Mouse (Mus musculus) brain, embryonic 18.5 days (tissue): Measurements from ENCODE around the gene Rab15.
"Not testable (repeated sequence)": the region's sequence is repeated elsewhere in the genome, so short reads cannot be mapped to it uniquely, and the experiment has no call there.

ENCODE experiments used
- DNase-seq: peaks from one replicate; pipeline ENCODE4 v3.0.0-alpha.2; 2012; ENCODE audit warnings: low read depth, low spot score

Gene Rab15

DNA sequence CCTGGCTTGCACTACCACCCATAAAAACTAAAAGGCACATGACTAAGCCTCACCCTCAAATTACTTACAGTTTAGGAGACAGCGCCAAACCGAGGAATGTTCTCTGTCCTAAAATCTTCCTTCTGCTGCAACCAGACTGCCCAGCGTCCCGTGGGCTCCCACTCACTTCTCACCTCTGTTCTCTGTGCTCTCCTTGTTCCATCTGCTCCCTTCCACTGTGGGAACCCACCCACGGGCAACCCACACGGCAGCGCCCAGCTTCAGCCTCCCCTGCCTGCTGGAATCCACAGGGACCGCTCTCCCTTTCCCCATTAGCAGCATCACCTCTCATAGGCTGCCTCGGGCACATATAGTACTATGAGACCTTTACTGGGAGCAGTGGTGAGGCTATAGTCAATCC, 3.8 kb downstream of the Rab15 start:
- no peak for DNase-seq

DNA sequence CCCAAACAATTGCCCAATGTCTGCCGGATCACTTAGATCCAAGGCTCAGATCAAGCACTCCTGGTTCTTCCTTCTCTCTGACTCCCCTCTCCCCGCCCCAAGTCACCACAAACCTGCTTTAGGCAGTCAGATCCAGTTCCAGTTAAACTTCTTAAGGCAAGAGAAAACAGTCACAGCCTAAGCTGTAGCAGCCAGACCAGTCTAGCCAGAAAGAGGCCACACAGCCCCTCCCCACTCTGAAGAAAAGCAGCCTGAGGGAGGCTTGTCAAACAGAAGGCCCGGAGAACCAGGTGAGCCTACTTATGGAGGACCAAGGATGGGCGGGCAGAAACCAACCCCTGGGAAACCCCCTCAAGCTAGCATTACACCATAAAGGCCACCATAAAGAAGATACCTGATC, 4.6 kb downstream of the Rab15 start:
- no peak for DNase-seq

DNA sequence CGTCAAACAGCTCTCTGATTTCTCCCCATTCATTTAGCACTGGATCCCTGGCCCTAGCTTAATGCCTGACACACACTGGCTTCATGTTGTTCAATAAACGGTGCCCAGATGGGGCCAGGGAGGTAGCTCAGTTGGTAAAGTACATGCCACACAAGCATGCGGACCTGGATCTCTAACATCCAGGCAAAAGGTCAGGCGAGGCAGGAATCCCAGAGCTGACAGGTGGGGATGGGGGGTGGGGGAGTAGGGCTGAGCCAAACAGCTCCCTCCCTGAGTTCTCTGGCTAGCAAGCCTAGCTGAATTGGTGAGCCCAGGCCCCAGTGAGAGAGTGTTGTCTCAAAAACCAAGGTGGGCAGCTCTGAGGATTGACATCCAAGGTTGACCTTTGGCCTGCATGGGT, 5.5 kb downstream of the Rab15 start:
- DNase-seq, result no peak

DNA sequence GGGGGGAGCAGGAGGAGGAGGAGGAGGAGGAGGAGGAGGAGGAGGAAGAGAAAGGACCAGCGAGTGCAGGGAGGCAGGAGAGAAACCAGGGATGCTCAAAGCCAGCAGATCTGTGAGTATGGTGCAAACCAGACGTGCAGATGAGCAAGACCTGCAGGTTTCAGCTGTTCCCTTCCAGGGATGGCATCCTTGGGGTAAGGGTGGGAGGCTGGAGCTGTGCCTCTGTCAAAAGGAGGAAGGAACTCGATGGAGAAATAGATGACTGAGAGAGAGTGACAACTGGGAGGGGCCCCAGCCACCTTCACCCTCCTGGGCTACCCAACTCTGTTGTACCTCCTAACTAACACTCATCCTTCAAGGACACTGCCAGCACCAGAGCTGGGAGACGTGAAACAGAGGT, 6.0 kb downstream of the Rab15 start:
- DNase-seq, result no peak

DNA sequence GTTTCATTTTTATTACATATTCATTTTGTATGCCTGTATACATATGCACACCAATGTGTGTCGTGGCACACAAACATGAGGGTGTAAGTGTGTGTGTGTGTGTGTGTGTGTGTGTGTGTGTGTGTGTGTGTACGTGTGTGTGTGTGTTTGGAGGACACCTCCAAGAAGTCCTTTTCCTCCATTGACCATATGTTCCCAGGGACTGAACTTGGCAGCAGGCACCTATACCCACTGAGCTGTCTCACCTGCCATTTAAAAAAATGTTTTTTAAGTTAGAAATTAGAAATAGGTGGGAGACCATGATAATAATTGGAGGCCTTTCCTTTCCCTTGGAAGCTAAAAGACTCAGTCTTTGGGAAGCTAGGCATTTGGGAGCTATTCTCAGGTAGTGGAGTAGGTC, 8.6 kb downstream of the Rab15 start:
- DNase-seq, result no peak

DNA sequence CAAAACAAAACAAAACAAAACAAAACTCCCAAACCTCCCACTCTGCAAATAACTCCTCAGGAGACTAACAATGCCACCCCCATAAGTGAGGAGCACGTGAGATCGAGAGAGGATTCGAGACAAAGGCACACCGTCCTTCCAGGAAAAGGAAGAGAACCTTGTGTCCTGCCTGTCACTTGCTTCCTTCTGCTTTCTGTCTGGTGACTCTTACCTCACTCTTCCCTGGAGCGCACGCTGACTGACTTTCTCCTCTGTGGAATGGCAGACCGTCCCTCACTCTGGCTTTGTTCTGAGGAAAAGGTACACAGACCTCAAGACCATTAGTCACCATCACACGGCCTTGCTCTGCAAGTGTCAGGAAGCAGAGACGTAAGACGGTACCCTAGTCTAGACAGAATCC, 9.2 kb downstream of the Rab15 start:
- no peak for DNase-seq

DNA sequence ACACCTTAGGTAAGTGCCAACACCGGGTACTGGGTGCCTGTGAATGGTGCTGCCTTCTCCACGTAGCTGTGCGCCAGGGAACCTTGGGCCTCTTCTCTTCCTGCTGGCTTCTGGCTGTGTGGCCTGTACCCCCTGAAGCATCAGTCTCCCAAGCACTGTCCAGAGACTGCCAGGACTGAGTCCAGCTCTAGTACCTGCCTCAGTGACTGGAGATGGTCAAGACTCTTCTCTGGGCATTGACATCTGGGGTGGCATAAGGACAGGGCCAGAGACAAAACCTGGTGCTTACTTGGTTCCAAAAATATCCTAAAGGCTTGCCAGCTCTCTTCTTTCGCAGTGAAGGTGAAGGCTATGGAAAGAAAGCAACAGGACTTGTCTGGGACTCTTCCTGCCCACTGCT, 11.7 kb downstream of the Rab15 start:
- no peak for DNase-seq

DNA sequence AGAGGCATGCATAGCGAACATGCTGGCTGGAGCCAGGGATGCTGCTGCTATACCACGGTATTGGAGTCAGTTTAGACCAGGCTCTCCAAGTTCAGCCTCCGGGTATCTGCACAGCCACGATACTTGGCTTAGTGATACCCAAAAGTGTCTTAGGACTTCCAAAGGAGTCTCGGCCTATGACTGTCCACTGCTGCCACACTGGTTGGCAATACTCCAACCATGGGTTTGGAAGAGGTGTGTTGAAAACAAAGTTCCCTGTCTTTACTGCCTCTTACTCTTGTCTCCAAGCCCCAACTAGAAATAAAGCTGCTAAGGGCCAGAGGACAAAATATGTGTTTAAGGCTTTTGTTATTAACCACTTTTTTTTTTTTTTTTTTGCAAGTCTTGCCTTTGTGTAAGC, 12.2 kb downstream of the Rab15 start:
- DNase-seq, result no peak

DNA sequence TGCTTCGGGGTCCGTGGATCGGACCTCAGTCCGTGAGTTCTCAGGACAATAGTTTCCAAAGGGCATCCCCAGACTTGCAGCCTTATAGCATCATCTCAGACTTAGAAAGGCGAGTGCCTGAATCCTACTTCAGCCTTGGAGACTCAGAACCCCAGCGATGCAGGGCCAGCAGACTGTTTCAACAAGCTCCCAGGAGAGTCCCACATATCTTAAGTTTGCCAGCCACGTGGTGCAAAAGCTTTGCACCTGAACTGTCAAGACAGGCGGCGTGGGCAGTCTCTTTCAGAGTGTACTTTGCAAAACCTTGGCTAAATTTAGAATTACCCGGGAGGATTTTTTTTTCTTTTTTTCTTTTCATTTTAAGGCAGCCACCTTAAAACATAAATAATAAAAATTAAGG, 14.9 kb downstream of the Rab15 start:
- DNase-seq, result no peak

DNA sequence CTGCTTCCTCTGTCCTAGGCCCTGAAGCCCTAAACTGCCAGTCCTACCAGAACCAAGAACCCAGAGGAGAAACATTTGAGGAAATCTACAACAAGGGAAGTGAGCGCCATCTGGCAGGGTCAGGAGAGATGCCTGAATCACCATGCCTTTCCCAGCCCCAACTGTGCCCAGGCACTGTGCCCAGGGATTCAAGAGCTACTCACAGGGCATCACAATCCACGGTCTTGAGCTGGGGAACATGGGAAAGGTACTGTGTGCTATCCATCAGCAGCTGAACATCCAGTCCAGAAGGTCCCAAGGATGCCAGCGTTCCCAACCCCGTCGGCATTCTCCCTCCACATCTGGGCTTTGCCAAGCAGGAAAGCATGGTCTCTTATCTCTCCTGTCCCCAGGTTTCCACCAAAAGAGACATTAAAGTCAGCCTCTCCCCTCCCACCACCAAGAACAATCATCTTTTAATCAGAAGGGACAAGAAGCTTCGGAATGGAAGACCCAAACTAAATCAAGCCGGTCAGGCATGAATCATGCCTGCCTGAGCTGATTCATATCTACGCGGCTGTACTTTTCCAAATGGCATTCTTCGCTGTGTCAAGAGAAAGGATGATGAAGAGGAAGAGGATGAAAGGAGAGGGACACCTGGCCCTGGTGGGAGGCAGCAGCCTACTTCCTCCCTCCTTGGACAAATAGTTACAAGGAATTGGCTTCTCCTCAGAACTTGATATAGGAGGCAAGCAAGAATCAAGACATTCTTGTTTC, 17.5 kb downstream of the Rab15 start:
- no peak for DNase-seq

DNA sequence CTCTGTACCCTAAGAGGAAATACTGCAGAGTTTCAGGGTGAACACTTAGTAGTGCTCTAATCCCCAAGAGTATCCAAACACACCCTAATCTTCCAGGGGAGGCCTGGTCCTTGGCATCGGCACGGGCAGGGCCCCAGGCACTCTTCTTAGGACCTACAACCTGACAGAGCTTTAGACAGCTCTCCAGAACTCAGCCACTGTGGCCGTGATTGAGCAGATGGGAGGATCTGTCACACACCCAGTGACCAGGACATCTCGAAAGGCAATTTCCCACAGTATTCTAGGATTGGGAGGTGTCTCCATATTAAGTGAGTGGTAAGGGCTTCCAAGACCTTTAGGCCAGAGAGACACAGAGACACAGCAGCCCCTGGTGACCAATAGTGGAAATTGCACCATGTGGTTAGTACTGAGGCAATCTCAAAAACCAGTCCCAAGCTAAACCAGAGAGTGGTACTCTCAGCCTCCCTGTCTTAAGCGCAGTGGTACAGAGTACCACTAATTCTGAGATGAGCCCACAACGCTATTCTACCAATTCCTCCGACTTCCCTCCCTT, 18.9 kb downstream of the Rab15 start:
- DNase-seq, result no peak

DNA sequence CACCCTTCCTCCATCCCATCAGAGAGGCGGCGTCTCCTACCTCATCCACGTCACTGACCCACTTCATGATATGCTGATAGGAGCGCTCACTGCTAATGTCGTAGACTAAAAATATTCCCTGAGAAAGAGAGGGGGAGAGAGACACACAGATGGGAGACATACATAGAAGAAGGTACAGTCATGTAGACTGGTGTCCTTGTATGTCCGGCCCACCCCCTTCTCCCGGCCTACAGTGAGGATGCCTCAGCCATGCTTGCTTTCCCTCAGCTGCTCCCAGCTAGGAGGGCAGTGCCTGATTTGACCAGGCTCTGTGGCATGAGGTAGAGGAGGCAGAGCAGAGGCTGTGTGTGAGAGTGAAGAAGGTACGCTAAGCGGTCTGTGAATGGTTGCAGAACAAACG, 19.7 kb downstream of the Rab15 start:
- DNase-seq, result no peak

DNA sequence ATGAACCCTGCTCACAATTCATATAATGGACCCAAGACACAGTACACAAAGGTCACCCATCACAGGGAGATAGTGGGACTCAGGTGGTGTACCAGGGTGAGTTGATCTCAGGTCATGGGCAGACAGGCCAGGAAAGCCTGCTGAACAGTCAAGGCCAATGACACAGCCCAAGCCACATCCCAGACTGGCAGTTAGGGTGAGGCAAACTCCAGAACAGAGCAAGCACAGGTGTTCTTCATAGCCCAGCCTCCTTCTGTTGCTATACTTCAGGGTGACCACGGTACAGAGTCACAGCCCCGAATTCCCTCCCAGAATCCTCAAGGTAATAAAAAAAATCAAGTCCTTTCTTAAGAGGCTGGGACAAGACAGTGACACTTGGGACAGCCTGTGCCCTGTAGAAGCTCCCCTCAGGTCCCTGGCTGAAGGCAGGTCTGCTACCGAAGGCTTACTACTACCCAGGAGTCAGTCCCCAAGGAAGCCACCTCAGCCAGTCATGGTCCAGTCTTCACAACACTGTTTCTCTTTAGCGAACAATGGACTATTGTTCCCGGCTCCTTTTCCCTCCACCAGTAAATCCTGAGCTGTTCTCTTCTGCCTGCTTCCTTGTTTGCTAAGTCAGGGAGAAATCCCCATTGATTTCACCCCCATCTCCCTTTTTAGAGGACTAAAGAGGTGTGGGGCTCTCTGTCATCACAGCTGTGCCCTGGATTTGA, 24.5 kb downstream of the Rab15 start:
- no peak for DNase-seq

DNA sequence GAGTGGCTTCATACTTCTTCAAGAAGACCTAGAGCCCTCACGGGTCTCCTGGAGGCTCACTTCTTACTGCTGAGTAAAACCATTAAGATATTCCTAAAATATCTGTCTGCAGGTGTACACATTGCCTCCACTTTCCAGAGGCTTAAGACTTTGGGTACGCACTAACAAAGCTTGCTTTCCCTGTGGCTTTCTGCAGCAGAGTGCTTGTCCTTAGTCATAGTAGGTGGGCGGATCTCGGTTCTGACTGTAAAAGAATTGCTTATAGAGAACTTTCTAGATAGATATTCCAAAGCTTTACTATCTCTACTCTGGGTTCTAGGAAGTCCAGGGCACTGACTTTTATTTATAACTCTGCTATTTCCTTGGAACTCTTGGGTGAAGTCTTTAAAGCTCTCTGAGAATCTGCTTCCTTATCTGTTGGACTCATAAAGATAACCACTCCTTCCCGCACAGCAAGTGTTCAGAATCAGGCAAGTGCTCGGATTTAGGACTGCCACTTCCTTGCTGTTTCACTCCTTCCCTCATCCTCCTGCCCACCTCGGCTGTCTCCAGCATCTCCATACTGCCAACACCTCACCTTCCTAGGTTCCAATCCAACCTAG, 25.7 kb downstream of the Rab15 start:
- no peak for DNase-seq

DNA sequence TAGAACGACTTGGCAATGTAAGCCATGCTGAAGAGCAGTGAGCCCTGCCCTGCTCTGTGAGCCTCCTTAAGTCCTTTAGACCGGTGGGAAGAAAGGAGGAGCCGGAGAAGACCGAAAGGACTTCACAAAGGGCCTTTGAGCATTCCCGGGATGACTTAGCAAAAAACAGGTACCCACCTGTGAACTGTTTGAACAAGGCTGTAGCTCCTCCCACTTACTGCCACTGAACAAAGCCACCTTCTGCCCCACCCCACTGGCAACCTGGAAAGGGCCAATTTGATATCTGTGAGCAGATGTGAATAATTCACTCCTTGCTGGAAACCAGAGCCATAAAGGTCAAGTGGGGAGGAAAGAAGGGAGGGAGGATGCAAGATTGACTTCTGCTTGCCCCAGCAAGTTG, 27.4 kb downstream of the Rab15 start, which contains the start of gene Gpx2:
Gpx2 (minus strand) TSS at position 205 of the 400 bp plus-strand sequence.
- no peak for DNase-seq

DNA sequence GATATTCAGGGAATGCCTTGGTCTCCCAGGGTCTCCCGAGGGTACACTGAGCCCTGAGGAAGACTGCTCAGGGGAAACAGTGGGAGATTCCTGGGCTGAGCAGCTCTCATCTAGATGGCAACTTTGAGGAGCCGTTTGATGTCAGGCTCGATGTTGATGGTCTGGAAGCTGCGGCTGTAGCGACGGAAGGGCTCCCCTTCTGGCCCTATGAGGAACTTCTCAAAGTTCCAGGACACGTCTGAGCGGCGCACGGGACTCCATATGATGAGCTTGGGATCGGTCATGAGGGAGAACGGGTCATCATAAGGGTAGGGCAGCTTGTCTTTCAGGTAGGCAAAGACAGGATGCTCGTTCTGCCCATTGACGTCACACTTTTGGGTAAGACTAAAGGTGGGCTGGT, 30.2 kb downstream of the Rab15 start:
- not testable (repeated sequence) for DNase-seq

DNA sequence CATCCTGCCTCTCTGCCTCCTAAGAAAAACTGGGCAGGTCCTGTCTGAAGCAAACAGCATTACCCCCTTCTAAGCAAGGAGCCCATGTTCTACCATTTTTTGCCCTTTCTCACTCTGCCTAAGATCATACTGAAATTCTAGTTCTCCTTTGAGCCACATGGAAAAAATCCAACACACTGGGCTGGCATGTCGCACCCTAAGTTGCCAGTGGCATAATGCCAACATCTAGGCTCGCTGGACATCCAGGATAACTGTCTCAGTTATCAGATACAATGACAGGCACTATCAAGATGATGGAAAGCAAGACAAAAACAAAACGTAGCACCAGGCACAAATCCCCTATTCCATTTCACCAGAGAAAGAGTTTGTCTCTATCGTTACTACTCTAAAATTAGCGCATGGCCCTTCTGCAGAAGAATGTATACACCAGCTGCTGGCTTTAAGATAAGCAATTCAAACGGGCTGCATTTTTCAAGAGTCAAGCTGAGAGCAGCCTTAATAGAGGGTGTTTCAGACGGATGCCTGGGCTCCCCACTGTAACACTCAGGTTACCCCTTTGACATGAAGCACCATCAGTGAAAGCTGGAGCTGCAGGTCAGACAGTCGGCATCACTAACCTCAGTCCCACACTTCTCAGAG, 32.1 kb downstream of the Rab15 start:
- no peak for DNase-seq

DNA sequence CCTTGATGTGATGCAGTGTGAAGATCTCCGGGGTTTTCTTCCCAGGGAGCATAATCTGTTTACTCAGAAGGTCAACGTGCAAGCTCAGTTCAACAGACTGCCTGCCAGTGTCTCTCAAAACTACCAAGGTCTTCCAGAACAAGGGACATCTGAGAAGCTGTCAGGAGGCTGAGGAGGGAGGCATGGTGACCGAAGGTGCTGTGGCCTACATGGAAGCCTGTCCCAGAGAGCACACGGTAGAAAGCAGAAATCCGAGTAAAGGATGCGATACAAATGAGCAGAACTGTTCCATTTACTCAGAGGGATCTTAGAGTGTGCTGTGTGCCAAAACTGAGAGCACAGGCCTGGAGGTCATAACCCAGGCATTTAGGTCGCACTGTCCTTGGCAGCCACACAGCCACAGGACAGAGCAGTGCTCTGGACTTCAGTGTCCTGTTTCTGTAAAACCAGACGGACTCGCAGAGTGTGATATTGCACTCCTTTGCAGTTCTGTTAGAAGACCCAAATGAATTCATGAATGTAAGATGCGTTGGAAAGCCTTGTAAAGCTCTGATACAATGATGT, 38.6 kb downstream of the Rab15 start:
- DNase-seq, result no peak

DNA sequence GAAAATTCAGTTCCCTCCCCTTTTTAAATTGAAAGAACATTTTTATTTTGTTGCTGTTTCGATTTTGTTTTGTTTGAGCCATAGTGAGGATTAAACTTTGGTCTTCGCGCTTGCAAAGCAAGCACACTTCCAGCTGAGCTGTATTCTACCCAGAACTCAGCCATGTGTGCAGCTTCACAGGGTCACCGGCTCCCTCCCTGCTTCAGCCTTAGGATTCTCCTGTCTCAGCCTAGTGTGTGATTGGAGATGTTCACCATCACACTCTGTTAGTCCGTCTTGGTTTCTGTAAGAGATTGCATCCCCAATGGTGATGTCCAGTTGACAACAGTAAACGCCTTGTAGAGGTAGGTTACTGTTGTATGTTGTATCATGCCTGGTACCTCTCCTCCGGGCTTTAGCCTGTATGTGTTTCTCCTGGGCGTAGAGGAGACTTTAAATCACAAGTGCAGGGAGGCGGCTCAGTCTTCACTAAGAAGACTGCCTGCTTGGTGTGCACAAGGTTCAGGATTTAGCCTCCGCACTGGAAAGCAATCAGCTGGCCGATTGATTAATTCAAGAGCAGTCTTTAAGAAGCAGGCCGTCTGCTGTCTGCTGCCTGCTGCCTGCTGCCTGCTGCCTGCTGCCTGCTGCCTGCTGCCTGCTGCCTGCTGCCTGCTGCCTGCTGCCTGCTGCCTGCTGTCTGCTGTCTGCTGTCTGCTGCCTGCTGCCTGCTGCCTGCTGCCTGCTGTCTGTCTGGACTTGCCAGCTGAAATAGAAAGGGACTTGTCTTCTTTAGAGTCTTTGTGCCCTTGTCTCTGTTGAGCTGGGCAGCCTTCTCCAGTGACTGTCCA, 41.9 kb downstream of the Rab15 start:
- DNase-seq, result no peak

DNA sequence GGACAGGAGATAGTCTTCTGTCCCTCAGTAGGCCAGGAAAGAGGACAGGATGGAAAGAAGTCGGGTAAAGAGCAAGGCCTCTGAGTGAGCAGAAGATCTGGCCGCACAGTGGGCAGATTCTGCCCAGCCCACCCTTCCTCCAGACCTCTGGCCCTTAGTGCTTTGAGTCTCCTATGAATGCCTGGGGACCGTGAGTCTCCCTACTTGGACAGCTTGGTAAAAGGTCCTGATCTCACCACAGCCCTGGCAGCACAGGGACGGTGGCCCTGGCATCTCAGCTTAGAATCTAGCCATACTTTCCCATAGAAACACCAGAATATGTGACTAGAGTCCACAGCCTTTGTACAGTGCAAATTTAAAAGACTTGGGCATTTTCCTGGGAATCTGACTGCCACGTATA, 42.8 kb downstream of the Rab15 start:
- no peak for DNase-seq
